Mouse (Mus musculus) urinary bladder, postnatal 36 days (tissue): ENCODE results near the gene Arhgdia.
"Not testable (repeated sequence)": the region's sequence is repeated elsewhere in the genome, so short reads cannot be mapped to it uniquely, and the experiment has no call there.

Source experiments
- DNase-seq, 2 experiments: peaks; one replicate each; pipeline ENCODE4 v3.0.0; 2022; ENCODE audit warnings: low spot score in 2 of 2, mixed read lengths in 1 of 2

The Arhgdia gene

GRCm38 (mm10) chr11:120578694-120579243, 2.7 kb downstream of the Arhgdia start:
- DNase-seq: no peak

DNA sequence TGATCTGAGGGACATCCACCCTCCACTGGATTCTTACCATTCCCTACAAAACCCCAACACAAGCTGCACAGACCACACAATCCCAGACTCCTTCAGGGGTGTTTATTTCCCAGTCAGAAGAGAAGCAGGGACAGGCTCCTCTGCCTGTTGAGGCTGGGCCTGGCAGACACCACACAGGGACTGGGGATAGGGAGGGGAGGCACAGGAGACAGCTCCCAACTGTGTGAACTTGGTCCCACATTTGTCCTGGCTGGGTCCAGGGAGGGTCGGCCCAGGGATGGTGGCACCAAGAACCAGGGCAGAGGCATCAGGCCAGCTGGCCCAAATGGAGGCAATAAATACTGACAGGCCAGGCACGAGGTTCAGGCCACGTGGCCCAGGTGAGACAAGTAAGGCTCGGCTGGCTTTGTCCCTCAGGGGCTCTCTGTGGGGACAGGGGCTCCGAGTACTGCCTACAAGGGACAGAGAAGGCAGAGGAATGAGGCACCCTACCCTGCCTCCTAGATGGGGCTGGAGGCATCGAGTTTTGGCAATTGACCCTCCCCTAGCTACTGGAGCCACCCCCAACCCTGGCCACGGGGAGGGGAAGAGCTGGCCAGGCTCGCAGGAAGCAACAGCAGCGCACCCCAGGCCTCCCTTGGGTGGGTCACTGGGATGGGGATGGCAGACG, 3.3 kb downstream of the Arhgdia start:
- no peak for DNase-seq

GRCm38 (mm10) chr11:120577211-120578023, 4.0 kb downstream of the Arhgdia start:
- DNase-seq: no peak

DNA sequence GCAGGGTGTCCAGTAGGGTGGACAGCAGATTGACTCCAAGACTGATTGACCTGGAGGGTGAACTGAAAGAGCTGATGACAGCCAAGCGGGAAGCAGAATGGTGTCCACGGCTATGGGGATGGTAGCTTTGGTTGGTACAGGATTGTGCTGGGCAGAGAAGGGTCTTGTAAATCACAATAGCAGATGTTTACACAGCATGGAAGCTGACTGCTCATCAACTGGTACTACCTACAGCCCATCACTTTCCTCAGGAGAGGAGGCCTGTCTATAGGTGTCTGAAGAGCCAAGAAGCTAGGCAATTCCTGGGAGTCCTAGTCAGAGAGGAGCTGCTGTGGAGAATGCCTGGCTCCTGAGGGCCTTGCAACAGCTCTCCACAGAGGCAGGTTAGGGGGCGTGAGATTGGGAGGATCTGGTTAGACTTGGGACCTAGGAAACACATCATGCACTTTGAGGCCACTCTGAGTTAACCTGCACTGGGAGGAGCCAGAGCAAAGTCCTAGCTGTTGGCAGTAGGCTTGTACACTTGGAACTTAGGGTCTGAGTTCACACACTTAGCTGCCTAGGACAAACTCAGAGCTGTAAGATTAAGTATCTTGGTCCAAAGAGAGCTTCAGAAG, 5.0 kb downstream of the Arhgdia start:
- DNase-seq: no peak

DNA sequence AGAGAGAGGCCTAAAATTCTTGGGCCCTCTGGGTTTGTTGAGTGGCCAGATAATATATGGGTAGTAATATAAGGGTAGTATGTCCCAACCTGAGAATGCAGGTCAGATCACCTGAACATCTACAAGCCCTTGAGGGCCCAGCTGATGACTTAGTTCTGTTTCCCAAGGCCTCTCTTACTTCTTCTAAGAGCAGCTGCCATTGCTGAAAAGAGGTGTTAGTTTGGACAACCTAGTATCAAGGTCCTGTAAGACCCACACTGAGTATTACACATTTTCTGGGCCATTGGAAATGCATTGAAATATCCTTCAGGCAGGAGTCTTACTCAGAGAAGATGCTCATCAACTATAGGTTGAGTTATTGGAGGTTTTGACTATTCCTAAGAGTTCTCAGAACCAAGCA, 5.5 kb downstream of the Arhgdia start:
- DNase-seq: no peak

DNA sequence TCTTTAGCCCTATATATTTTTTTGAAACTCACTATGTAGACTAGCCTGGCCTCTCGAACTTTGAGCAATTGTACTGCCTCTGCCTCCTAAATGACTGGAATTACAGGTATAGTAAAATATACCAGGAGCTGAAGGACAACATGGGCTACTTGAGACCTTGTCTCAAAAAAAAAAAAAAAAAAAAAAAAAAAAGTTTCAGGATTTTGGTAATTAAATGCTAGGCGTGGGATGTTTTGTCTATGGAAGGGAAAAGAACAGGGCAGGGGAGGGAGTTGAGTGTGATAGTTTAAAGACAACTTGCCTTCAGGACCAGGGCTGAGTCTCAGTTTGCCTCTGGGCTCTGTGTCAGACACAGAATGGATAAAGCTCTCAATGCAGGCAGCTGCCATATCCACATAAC, 6.4 kb downstream of the Arhgdia start:
- DNase-seq: no peak

DNA sequence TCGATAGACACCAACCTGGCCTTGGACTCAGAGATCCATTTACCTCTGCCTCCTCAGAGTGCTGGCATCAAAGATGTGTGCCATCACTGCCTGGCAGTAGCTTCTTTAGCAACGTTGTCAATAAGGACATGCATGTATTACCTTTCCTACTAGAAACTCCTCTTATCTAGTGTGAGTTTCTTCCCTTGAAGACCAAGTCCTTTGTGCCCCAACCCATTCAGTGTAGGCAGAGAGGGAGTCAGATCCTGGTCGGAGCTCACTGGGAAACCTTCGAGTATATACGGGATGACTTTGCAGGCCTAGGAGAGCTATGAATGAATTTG, 7.2 kb downstream of the Arhgdia start:
- DNase-seq: no peak

DNA sequence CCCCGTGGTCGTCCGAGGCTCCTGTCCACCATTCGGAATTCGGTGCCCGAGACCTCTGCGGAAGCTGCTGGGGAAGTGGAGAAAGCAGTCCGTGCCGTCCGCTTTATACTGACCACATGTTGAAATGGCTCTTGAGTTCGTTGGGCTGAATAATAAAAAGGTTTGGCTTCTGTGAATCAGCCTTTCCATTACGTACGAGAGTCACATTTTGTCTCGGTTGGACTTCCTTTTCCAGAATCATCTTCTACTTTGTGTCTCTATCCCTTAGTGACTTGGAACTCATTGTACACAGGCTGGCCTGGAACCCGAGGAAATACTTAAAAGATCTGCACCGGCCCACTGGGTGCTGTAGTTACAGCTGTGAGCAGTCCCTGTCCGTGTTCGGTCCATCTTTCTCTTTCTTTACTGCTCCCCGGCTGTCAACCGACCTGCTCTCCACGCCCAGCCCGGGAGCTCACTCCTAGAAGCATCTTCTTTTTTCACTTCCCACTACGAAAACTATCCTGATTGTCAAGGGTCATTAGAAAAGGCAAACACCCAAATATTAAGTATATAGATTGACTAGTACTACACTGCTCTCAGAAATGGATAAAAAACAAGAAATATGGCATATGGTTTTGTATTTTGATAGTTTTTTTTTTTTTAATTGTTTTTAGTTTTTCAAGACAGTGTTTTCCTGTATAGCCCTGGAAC, 7.7 kb downstream of the Arhgdia start:
- DNase-seq: no peak

GRCm38 (mm10) chr11:120572752-120573584, 8.5 kb downstream of the Arhgdia start, which contains the start of gene P4hb:
Gene P4hb (minus strand): TSS chr11:120573253.
- DNase-seq: peak; percentile 99 to 100

DNA sequence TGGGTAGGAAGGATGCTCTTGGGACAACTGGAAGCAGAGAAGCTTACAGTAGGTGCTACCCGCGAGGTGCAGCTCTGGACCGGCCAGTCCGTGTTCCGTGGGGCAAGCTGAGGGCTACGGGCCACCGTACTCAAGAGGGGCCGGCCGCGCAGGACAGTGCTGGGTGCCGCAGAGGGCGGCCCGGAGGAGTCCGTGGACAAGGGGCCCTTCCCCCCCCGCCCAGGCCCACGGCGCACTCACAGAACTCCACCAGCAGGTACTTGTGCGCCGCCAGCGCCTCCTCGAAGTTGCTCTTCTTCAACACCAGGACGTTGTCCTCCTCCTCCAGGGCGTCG, 9.0 kb downstream of the Arhgdia start:
- DNase-seq: no peak

GRCm38 (mm10) chr11:120571754-120572416, 9.5 kb downstream of the Arhgdia start:
- no peak for DNase-seq

DNA sequence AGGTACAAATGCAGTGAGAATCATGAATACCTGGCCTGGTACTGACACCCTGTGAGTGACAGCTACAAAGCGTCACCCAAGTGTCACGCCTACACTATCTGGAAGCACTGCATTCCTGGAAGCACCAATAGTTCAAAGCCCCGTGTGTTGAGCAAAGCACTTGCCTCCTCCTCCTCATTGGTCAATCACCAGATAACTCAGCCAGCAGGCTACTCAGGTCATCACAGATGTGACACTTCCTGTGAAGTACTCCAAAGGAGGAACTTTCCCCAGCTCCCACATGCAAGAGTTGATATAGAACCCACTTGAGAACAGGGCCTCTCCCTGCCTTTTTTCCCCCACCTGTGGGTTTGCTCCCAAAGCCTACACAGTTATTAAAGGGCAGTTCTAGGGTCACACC, 10.3 kb downstream of the Arhgdia start:
- no peak for DNase-seq

DNA sequence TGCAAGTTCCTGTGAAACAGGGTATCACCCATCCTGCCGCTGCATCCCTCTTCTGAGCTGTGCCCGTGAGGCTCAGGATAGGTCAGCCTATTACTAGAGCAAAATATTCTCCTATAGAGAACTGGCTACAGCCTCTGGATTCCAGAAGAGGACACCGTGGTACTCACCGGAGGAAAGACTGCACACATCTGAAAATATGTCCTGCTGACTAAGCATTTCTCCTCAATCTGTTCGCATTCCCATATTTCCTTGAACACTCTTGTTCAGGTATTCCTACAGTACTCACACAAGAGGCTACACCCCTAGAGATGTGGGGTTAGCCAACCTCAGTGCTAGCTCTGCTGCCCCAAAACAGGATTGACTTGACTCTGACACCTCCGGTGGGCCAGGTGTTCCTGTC, 13.1 kb downstream of the Arhgdia start:
- no peak for DNase-seq

DNA sequence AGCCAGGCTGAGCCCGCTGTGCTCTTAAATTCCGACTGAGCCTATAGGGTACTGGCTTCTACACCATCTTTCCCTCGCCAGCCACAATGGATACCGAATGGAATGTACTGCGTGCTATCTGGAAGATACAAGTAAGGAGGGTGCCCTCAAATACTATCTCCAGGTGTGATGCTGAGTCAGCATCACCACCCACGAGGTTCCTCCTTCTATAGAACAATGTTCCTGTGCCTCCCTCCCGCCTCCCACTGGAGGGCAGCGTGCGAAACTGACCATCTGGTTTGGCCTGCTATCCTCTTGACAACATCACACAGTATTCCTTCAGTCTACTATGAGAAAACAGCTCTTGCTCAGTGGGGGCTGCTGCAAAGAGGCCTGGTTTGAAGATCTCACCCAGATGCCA, 16.3 kb downstream of the Arhgdia start:
- DNase-seq: no peak

DNA sequence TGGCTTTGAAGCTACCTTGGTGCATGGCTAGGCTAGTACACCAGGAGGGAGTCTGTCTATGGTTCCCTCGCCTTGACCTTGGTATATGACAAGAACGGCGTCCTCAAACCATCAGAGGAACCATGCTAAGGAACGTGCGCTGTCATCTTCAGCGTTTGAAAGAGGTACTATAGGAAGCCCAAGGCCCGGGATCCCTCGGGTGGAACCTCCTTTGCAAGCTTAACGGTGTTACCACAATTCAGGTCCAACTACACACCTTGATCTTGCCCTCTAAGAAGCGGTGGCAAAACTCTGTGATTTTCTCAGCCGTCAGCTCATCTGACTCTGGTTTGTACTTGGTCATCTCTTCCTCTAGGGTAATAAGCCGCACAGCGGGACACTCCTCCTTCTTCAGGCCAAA, 18.5 kb downstream of the Arhgdia start:
- no peak for DNase-seq

GRCm38 (mm10) chr11:120560952-120561728, 20.3 kb downstream of the Arhgdia start:
- DNase-seq: no peak

DNA sequence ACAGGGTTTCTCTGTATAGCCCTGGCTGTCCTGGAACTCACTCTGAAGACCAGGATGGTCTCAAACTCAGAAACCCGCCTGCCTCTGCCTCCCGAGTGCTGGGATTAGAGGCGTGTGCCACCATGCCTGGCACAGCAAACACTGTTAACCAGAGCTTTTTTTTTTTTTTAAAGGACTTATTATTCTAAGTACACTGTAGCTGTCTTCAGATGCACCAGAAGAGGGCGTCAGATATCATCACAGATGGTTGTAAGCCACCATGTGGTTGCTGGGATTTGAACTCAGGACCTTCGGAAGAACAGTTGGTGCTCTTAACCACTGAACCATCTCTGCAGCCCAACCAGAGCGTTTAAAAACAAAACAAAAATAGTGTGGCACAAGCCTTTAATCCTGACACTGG, 22.6 kb downstream of the Arhgdia start:
- DNase-seq: not testable (repeated sequence)

DNA sequence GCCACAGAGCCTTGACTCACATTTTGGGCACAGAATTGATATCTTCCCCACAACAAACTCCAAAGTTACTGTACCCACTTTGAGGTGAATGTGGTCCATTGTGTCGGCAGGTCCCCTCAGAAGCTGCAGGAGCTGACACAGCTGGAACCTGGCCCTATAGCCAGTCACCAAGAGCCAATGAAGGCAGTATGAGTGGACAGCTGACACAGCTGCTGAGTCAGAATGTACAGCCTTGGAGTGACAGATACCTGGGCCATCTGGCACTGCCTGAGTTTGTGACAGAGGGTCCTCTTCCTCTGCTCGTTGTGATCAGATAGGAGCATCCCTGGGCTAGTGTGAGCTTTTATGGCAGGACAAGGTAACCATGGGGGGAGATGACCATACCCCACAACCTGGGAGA, 26.2 kb downstream of the Arhgdia start:
- no peak for DNase-seq

DNA sequence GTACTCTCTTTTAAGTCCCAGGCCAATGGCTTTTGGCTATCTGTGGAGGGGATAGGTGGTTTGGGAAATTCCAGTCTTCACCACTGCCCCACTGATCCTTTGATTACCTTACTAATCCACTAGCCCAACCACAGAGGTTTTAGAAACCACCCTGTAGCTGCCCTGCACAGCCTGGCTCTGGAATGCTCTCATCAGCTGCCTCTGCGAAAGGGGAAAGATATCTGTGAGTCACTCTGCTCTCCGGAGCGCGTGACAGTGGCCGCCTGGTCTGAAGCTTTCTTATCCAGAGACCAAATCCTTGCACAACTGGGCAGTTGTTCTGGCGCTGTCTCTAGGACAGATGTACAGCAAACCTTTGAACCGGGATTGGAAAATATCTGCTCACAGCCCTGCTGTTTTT, 26.6 kb downstream of the Arhgdia start:
- DNase-seq: no peak

GRCm38 (mm10) chr11:120552736-120553135, 28.7 kb downstream of the Arhgdia start:
- no peak for DNase-seq
